24 mouse cellular contexts compared by ENCODE assay signal in genomic region chr7:58719218-58719938, GRCm38 (mm10).
DNase-seq lines count a peak whose midpoint lies in the region; ATAC-seq and TF ChIP-seq lines count a peak whose summit lies in the region.
"Had no signal": no experiment of that assay in that cellular context is flagged by ENCODE, and none has a peak within 500 bp of the region (broad histone marks: within the 10 kb centered on the region; RNA-seq: fewer than 3 reads in every experiment).

No protein-coding gene starts in this region.

- 0 out of 2 replicates have a peak, but pooled peaks have one; percentile 52 for ATAC-seq in embryonic facial prominence, embryonic 12.5 days (ENCODE audit: insufficient number of reproducible peaks, insufficient read depth, low FRiP score, low TSS enrichment)
- no peak for ATAC-seq in kidney, postnatal 0 days (replicated peaks; ENCODE audit: low FRiP score, low read depth)
- no peak for ATAC-seq in kidney, embryonic 14.5 days (ENCODE audit: low FRiP score, low TSS enrichment)
- ATAC-seq: CD4-positive, CD25-positive, alpha-beta regulatory T cell, adult 4 months; forebrain, embryonic 14.5 days; hindbrain, postnatal 0 days had no signal

- no peak overlapping the region for H3K27ac ChIP-seq in embryonic facial prominence, embryonic 12.5 days
- no peak overlapping the region for H3K27ac ChIP-seq in embryonic facial prominence, embryonic 10.5 days (replicated peaks)
- H3K27ac ChIP-seq in kidney, postnatal 0 days = 0 out of 2 replicates have a peak overlapping the region, but pooled peaks have one; percentile 11
- no peak overlapping the region for H3K27ac ChIP-seq in kidney, embryonic 14.5 days (ENCODE audit: low read depth, low read length)
- H3K27ac ChIP-seq: embryonic facial prominence, embryonic 15.5 days; forebrain, embryonic 10.5 days; hindbrain, embryonic 13.5 days; hindbrain, postnatal 0 days had no signal

- H3K36me3 ChIP-seq in embryonic facial prominence, embryonic 12.5 days = no peaks in the 10 kb centered on the region
- H3K36me3 ChIP-seq in embryonic facial prominence, embryonic 10.5 days (replicated peaks) = no peaks in the 10 kb centered on the region
- H3K36me3 ChIP-seq in kidney, postnatal 0 days (ENCODE audit: insufficient read depth, low read length) = no peaks in the 10 kb centered on the region
- no peaks in the 10 kb centered on the region for H3K36me3 ChIP-seq in kidney, embryonic 14.5 days (ENCODE audit: control insufficient read depth, insufficient read depth, low read length)
- H3K36me3 ChIP-seq: embryonic facial prominence, embryonic 15.5 days; forebrain, embryonic 10.5 days; G1E; hindbrain, embryonic 13.5 days had no signal

- TF ChIP-seq CTCF in kidney, postnatal 0 days (IDR thresholded peaks at IDR 0.05; ENCODE audit: low read depth) = no peak

- DNase-seq in embryonic facial prominence, embryonic 10.5 days (ENCODE audit: low spot score) = no peak
- peak; percentile 24 for DNase-seq in kidney, adult 11 months
- DNase-seq in kidney, postnatal 10 days = no peak
- no peak for DNase-seq in kidney, postnatal 0 days (ENCODE audit: low spot score)
- DNase-seq in Muller cell, postnatal 12 days (ENCODE audit: inconsistent ontology term) = peak; percentile 45
- no peak for DNase-seq in frontal cortex, postnatal 14 days (ENCODE audit: low spot score in 2 of 2)
- DNase-seq: adrenal gland, adult 2 months; adrenal gland, postnatal 25 days; B cell, adult 2 months; cerebellum, adult 18-20 months; cerebellum, adult 9-11 months; cerebellum, postnatal 36 days; gastrocnemius, postnatal 36 days had no signal

- 71% methylated on average over 4 of the region's 4 CpGs for WGBS in embryonic facial prominence, embryonic 12.5 days
- 78% methylated on average over 4 of the region's 4 CpGs for WGBS in embryonic facial prominence, embryonic 10.5 days
- 51% methylated on average over 4 of the region's 4 CpGs for WGBS in kidney, postnatal 0 days
- WGBS in kidney, embryonic 14.5 days = 70% methylated on average over 4 of the region's 4 CpGs

- H3K27me3 ChIP-seq in embryonic facial prominence, embryonic 12.5 days = no peaks in the 10 kb centered on the region
- H3K27me3 ChIP-seq in embryonic facial prominence, embryonic 10.5 days (replicated peaks; ENCODE audit: low read depth, poor library complexity, severe bottlenecking) = no peaks in the 10 kb centered on the region
- H3K27me3 ChIP-seq in kidney, postnatal 0 days (ENCODE audit: insufficient read depth, low read length) = no peaks in the 10 kb centered on the region
- H3K27me3 ChIP-seq in kidney, embryonic 14.5 days (ENCODE audit: control insufficient read depth, insufficient read depth, low read length) = no peaks in the 10 kb centered on the region
- H3K27me3 ChIP-seq: embryonic facial prominence, embryonic 15.5 days; hindbrain, embryonic 13.5 days had no signal

- H3K9ac ChIP-seq in embryonic facial prominence, embryonic 12.5 days = no peak overlapping the region
- no peak overlapping the region for H3K9ac ChIP-seq in kidney, postnatal 0 days (ENCODE audit: low read depth, low read length)
- H3K9ac ChIP-seq in kidney, embryonic 14.5 days (ENCODE audit: low read depth, low read length) = no peak overlapping the region
- H3K9ac ChIP-seq: embryonic facial prominence, embryonic 15.5 days; hindbrain, embryonic 13.5 days had no signal

- no peak overlapping the region for H3K4me3 ChIP-seq in embryonic facial prominence, embryonic 12.5 days
- H3K4me3 ChIP-seq in embryonic facial prominence, embryonic 10.5 days = no peak overlapping the region
- no peak overlapping the region for H3K4me3 ChIP-seq in kidney, postnatal 0 days (replicated peaks; ENCODE audit: low read depth, low read length)
- no peak overlapping the region for H3K4me3 ChIP-seq in kidney, embryonic 14.5 days (ENCODE audit: low read length)
- H3K4me3 ChIP-seq: embryonic facial prominence, embryonic 15.5 days; erythroblast, embryonic 14.5 days; forebrain, embryonic 10.5 days; hindbrain, embryonic 13.5 days had no signal

- no peaks in the 10 kb centered on the region for H3K9me3 ChIP-seq in embryonic facial prominence, embryonic 12.5 days
- no peaks in the 10 kb centered on the region for H3K9me3 ChIP-seq in embryonic facial prominence, embryonic 10.5 days
- no peaks in the 10 kb centered on the region for H3K9me3 ChIP-seq in kidney, postnatal 0 days (replicated peaks; ENCODE audit: low read length)
- H3K9me3 ChIP-seq in kidney, embryonic 14.5 days (ENCODE audit: control insufficient read depth, low read length) = no peaks in the 10 kb centered on the region
- H3K9me3 ChIP-seq: embryonic facial prominence, embryonic 15.5 days; forebrain, embryonic 10.5 days; hindbrain, embryonic 13.5 days had no signal

- no peak overlapping the region for H3K4me2 ChIP-seq in embryonic facial prominence, embryonic 12.5 days (replicated peaks)
- no peak overlapping the region for H3K4me2 ChIP-seq in kidney, postnatal 0 days (ENCODE audit: low read length)
- no peak overlapping the region for H3K4me2 ChIP-seq in kidney, embryonic 14.5 days (replicated peaks; ENCODE audit: low read depth, low read length)
- H3K4me2 ChIP-seq: embryonic facial prominence, embryonic 15.5 days; heart, embryonic 11.5 days; hindbrain, embryonic 13.5 days had no signal

- H3K4me1 ChIP-seq in embryonic facial prominence, embryonic 12.5 days = peaks cover 2% of the 10 kb centered on the region; the same call in 1 of the 2 replicates
- H3K4me1 ChIP-seq in embryonic facial prominence, embryonic 10.5 days = no peaks in the 10 kb centered on the region
- 0 out of 2 replicates have a peak, but pooled peaks cover 10% of the 10 kb centered on the region for H3K4me1 ChIP-seq in kidney, postnatal 0 days (replicated peaks; ENCODE audit: insufficient read depth, low read length)
- 0 out of 2 replicates have a peak, but pooled peaks cover 4% of the 10 kb centered on the region for H3K4me1 ChIP-seq in kidney, embryonic 14.5 days (ENCODE audit: control insufficient read depth, insufficient read depth, low read length)
- H3K4me1 ChIP-seq: embryonic facial prominence, embryonic 15.5 days; hindbrain, embryonic 13.5 days had no signal

Comparison
In these comparisons a context has a peak if more than half of its experiments do, and no peak if none do; other contexts are left out.
1. DNase-seq: peak in kidney, adult 11 months (single experiment) and Muller cell, postnatal 12 days (single experiment); none in embryonic facial prominence, embryonic 10.5 days (single experiment), kidney, postnatal 10 days (single experiment), kidney, postnatal 0 days (single experiment) and frontal cortex, postnatal 14 days (0 of 2).